Mouse (Mus musculus): ENCODE measurements around the gene Nlrc5.
A peak's percentile ranks its signal among the peaks of the same experiment; 100 is the strongest.

Gene Nlrc5

DNA sequence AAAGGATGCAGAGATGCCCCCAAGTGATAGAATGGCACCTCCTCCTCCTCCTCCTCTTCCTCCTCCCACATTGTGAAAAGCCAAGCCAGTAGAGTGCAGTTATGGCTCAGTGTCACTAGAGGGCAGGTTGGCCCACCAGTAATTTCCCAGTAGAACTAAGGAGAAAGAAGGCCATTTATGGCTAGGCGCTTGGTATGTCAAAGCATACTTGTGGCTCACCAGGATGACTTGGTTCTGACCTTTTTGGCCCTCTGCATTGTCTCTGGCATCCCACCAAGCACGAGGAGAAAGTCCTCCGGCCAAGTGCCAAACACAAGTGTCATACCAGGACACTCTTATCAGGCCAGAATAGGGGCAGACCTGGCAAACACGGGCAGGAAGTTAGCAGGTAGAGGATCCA lies 94.1 kb downstream of the Nlrc5 start:
- no peak for DNase-seq (ENCODE audit: low spot score)

DNA sequence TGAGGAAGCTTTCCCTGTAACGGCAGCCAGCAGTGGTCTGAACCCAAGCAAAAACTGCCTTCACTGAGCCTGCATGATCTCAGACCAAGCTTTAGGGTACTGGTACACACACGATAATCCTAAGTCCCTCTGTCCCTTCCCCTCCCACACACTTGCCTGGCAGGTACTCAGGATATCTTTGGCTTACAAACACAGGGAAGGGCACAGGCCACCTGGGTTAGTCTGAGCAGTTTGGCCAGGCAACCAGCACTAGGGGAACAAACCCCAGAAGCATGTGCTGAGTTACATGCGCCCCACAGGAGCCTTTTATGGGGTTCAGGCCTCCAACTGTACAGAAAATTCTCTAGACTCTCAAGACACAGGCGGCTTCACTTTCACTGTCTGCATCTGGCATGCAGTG lies 95.7 kb downstream of the Nlrc5 start:
- DNase-seq (ENCODE audit: low spot score): no peak

- no peak for DNase-seq (ENCODE audit: low spot score)
These were observed 96.5 kb downstream of the Nlrc5 start for GRCm38 (mm10) chr8:94530643-94531042.

DNA sequence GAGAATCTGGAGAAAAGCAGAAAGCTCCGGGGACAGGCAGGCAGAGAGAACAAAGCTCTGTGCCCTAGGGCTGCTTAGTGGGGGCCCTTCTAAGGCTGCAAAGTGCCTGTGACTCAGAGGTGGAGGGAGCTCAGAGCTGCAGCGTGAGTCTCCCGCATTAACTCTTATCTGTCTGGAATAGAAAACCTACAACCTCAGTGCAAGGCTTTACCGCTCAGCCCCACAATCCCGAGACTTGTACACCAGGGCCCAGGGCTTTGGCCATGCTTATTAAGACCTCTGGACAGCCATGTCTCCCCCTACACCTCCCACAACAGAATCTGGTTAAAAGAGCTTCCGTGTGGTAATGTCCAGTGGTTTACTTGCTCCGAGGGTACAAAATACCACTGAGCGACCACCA lies 97.8 kb downstream of the Nlrc5 start:
- DNase-seq (ENCODE audit: low spot score): no peak

DNA sequence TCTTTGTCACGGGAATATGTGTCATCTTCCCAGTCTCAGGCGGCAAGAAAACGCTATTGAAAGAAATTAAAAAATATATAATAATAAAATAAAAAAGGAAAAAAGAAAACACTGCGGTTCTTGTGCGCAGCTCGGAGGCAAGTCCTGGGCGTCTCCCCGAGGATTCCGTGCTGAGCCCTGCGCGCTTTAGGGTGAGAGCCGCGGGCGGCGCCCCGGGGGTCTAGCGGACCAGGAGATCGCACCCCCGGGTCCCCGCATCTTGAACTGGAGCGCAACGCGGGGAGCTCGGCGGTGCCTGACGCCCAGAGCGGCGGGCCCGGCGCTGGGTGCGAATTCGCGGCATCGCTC lies 98.3 kb downstream of the Nlrc5 start:
- DNase-seq (ENCODE audit: low spot score): no peak

DNA sequence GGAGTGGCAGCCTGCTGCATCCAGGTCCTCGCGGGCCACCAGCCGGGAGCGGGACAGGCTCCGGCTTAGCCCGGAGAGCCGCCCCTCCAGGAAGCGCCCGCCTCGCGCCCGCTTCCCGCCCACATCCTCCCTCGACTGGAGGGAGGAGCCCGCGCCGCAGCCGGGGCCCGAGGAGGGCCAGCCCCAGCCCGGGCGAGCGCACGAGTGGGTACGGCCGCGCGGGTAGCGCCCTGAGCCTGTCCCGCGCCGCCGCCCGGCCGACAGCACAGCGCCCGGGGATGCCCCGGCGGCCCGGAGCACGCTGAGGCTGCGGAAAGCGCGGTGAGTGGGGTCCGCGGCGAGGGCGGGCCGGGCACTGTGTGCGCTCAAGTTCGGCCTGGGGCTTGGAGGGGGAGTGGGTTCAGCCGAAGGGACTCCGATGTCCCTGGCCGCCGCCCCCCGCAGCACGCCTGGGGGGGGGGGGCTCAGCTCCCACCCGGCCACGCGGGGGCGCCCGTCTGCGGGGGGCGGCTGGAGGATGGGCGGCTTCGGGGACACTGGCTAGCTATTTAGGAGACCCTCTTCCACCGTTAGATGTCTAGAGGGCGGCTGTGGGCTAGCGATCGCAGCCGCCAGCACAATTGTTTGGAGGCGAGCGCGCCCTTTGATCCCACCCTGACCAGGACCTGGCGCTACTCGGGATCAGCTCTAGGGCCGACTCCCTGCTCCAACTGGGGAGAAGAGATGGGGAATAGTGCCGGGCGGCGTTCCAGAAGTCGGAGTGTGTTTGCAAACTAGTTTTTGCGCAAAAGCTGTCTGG lies 98.9 kb downstream of the Nlrc5 start, which contains the start of gene Cpne2:
Gene Cpne2 (plus strand): TSS at position 118 of the 799 bp plus-strand sequence.
- no peak for DNase-seq (ENCODE audit: low spot score)

- DNase-seq (ENCODE audit: low spot score): no peak
These were observed 100.5 kb downstream of the Nlrc5 start for GRCm38 (mm10) chr8:94534612-94535011.

DNA sequence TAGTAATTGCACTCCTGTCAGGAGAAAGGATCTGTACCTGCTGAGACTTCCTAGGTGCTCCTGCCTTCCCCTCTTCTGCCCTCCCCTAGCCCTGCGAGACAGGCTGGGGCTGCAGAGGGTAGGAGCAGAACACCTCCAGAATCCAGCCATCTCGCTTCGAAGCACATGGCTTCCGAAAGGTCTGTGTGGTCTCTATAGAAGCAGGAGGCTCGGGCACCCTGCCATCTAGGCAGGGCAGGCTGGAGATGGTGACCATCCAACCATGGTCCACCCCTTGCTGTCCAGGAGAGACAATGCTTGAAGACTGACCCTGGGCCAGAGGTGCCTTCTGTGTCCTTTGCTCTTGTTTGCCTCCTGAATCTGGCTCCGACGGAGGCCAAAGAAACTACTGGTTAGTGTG lies 101.5 kb downstream of the Nlrc5 start:
- DNase-seq (ENCODE audit: low spot score): no peak

- DNase-seq (ENCODE audit: low spot score): no peak
These were observed 103.3 kb downstream of the Nlrc5 start for GRCm38 (mm10) chr8:94537456-94537855.

GRCm38 (mm10) chr8:94540025-94540424 lies 105.9 kb downstream of the Nlrc5 start:
- DNase-seq (ENCODE audit: low spot score): no peak

DNA sequence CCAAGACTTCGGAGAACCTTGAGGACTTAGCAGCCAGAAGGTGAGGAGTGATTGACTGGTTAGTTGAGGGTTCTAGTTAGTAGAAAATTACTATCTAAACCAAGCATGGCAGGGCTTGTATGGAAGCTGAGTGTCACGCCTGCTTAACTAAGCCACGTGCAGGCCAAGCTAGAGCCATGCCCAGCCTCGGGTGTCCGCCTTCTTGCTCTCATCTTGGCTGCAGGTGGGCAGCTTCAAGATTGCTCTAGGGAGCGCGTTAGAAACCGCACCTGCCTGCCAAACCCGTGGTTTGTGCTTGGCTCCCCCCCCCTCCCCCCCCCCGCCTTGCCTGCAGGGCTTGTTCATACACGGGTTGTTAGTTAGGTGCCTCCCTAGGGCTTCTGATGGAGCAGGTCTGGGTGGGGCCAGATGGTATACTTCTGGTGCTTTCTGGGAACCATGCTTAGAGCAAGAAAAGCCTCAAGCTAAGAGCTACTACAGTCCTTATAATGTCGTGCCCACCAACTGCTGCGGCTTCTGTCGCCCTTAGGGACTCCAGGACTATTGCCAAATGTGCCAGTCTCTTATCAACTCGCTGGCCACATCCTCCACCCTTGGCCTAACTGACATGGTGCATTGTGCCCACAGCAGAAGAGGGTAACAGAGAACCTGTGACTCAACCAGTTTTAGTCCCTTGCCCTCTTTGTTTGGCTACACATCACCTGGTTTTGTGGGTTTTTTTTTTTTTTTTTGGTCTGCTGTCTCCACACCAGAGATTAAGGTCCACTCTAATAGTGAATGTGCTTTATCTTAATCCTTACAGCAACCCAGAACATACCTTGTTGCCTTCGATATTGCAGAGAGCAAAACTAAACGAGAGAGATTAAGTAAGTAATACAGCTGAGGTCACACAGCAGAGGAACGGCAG lies 107.0 kb downstream of the Nlrc5 start:
- DNase-seq (ENCODE audit: low spot score): no peak

DNA sequence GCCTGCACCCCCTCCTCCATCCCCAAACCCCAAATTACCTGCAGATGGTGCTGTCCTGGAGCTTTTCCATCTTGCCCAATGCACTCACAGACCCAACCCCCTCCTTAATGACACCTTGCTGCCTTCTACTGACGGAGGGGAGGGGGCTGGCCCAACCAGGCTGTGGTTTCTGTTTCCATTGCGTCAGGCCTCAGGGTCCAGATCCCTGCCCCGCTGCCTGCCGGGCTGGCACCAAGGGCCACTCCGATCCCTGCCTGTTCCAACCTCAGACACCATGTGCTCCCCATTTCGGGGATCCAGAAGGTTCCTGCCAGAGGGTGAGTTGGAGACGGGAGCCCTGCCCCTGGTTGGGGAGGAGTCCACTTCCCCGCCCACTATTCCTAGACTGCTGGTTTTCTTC lies 109.8 kb downstream of the Nlrc5 start:
- no peak for DNase-seq (ENCODE audit: low spot score)

GRCm38 (mm10) chr8:94549041-94549440 lies 114.9 kb downstream of the Nlrc5 start:
- no peak for DNase-seq (ENCODE audit: low spot score)

- DNase-seq (ENCODE audit: low spot score): no peak
These were observed 115.3 kb downstream of the Nlrc5 start for GRCm38 (mm10) chr8:94549482-94549881.

DNA sequence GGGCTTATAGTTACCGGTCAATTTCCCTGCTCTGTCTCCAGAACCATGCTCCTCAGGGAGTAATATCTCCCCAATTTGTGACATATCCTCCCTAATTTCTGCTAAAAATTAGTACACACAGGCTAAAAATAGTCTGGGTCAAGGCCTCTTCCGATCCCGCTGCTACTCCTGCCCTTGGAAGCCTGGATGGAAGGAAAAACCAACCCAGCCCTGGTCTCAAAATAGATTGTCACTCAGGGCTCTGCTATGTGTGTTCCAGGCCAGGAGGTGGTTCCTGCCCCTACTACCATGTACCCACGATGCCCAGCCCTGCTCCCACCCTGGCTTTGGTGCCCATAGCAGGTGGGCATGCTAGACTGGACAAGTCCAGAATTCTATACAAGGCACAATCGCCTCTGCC lies 115.8 kb downstream of the Nlrc5 start:
- DNase-seq (ENCODE audit: low spot score): no peak

DNA sequence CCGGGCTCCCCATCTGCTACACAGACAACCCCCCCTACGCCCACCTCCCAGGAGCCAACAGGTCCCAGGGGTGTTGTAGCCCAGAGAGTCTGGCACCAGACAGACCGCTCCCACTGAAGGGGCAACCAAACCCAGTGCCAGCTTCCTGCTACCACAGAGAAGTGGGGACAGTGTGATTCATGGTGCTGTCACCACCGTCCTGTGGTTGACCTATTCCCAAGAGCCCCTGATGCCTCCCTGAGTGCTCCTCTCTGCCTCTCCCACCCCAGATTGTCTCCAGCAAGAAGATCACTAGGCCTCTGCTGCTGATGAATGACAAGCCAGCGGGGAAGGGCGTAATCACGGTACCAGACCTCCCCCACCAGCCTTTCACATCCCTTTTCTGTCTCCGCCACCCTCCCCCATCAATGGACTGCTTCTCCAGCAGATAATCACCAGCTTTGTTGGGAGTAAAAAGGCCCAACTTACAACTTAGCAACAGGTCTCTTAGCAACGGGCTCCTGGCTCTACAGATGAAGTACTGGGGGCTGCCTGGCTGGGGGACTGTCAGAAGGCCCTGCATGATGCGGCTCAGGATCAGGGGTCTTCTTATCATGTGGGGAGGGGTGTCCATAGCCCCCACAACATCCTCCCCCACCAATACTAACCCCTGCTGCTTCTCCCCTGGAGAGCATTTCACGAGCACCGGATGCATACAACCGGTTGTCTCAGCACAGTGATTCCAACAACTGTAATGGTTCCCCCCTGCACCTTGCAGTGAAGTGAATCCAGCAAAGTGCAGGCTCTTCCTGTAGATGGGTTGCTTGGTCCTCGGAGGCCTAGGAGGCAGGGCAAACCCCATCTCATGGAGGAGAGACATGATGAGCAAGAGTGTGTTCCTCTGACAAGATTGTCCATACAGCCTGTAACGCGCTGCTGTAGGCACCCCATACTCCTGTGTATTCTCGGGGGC lies 117.6 kb downstream of the Nlrc5 start:
- DNase-seq (ENCODE audit: low spot score): peak; percentile 73

DNA sequence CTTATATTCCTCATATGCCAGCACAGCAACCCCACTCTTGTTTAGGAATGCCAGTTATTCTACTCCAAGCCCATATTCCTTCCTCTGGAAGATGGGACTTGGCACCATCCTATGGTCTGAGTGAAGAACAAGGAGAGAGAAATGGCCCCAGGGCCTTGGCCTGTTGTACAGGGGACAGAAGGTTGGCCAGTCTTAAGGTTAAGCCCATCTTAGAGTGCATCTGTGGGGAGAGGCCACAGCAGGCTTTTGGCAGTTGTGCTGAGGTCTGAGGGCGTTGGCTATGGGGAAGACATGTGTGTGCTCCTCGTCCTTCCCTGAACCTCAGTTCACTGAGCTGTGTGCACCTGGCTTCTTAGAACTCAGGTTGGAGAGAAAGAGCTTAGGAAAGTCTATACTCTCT lies 118.5 kb downstream of the Nlrc5 start:
- DNase-seq (ENCODE audit: low spot score): no peak

GRCm38 (mm10) chr8:94557281-94557680 lies 123.1 kb downstream of the Nlrc5 start:
- DNase-seq (ENCODE audit: low spot score): no peak

GRCm38 (mm10) chr8:94561256-94561655 lies 127.1 kb downstream of the Nlrc5 start:
- no peak for DNase-seq (ENCODE audit: low spot score)

GRCm38 (mm10) chr8:94564421-94564820 lies 130.3 kb downstream of the Nlrc5 start:
- DNase-seq (ENCODE audit: low spot score): no peak

DNA sequence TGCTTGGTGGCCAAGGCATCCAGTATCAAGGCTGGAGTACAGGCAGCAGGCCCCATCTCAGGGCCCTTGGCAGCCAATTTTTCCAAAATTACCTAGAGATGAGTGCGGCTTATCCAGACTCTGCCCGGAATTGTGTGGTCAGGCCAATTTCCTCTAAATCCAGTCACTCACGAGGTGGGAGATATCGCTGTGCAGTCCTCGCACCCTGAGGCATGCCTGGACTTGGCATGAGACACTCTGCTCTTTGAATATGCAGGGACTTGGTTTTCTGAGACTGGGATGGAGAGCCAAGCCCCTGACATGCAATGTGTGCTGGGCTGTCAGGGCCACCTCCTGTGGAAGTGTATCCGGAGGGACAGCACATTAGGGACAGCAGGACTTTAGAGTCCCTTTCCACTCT lies 131.9 kb downstream of the Nlrc5 start:
- DNase-seq (ENCODE audit: low spot score): no peak

All from left cerebral cortex, adult 11 months (tissue).